Mouse (Mus musculus) heart, postnatal 36 days (tissue): Measurements from ENCODE around the gene Sat1. TPM values are rescaled to one million over a fixed set of nuclear protein-coding genes. Genes with fewer than 3 reads are reported as not detected.

Source experiments
- DNase-seq, 2 experiments: peaks; one replicate each; pipeline ENCODE4 v3.0.0; 2021 to 2022
- intact Hi-C: fragments of 180-260 bp; cut with DNase I; formaldehyde crosslinking; loops from one replicate; pipeline ENCODE4 v1.15.1; 2025
- total RNA-seq, 2 experiments: library from RNA; stranded (reverse); gene quantifications; 2 replicates each; pipeline ENCODE4 v1.2.3; 2021

Sat1 gene
- total RNA-seq, 2 experiments from 2014 or later = 34.4 to 41.1 TPM

DNA sequence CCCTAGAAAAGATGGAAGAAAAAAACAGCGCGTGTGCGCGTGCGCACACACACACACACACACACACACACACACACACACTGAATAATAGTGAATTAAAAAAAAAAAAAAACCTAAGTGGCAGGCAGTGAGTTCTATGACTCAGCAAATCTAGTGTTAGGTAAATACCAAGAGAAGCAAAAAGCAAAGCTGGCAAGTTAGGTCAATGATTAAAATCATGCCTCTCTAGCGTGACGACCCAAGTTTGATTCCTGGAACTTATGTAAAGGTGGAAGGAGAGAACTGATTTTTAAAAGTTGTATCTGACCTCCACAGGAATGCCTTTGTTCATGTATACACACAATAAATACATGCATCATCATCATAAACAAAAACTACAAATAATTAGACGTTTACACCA is 46.4 kb downstream of the Sat1 start:
- intact Hi-C loops = no loop called here
- no peak for DNase-seq

DNA sequence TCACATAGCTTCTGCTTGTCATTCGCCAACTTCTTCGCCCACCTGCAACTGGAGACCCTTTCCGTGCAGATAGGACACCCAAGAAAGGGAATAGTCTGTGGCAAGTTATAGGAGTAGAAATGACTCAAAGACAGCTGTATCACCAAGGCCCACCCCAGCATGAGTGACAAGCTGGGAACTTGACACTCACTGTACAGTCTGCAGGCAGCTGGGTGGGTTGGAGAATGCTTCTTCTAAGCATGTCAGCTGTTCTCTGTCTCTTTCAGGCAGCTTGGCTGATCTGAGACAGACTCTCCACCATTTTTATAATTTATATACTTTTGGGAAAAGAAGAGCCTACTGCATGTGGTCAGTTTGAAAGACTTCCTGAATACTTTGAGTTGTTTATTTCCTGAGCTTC is 48.6 kb downstream of the Sat1 start:
- intact Hi-C loops = no loop called here
- DNase-seq = no peak

DNA sequence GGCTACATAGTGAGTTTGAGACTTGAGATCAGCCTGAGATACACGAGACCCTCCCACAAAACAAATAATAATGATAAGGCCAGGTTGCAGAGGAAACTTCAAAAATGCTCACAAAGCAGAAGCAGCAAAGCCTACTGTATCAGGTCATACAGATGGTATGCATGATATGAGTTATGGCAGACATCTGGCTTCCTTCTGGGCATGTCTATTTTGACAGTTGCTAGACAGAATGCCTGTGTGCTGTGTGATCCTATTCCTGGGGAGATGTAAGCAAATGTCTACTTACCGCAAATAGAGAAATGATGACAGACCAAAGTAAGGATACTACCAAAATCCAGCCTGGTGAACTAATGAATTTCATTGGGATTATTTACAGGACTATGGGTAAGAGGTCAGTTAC is 49.9 kb downstream of the Sat1 start:
- DNase-seq = no peak

DNA sequence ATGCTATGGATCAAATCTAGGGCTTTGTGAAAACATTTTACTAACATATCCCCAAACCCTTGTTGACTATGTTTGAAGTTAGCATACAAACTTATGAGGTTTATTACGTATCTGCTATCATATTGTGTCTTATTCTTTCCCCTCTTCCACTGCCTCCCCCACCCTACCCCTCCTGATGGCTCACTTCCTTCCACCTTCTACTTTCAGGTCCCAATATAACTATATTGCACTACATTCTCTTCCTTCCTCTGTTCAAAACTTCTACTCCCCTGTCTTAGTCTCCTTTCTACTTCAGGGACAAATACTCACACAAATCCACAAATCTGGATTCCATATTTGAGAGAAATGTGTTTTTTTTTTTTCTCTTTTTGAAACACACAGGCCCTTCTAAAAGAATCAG is 52.7 kb downstream of the Sat1 start:
- intact Hi-C loops = no loop called here
- no peak for DNase-seq

More for the DNA sequence above, 49.9 kb downstream of the Sat1 start:
- intact Hi-C loops = no loop called here

Other genes with a start within 250 kb of the Sat1 start
- gene Magea8, start 220.6 kb downstream of the Sat1 start, total RNA-seq = not detected
- gene Magea5, start 153.3 kb downstream of the Sat1 start, total RNA-seq = not detected
- gene Magea1, start 126.7 kb downstream of the Sat1 start, total RNA-seq = not detected
- not detected for gene Magea2, start 122.8 kb downstream of the Sat1 start, total RNA-seq
- not detected for gene Cldn34b2, start 88.0 kb downstream of the Sat1 start, total RNA-seq
- 10 to 100 TPM; 26.0 to 26.5 TPM for gene Acot9, start 46.0 kb upstream of the Sat1 start, total RNA-seq
- gene Prdx4, start 124.3 kb upstream of the Sat1 start, total RNA-seq = 10 to 100 TPM; 22.6 to 33.4 TPM